35 mouse cellular contexts compared by ENCODE assay signal in genomic region chr19:54099292-54099691, GRCm38 (mm10). TPM values are rescaled to one million over a fixed set of nuclear protein-coding genes. Genes with fewer than 3 reads are reported as not detected.
"Had no signal": no experiment of that assay in that cellular context is flagged by ENCODE, and none has a peak within 500 bp of the region (broad histone marks: within the 10 kb centered on the region; RNA-seq: fewer than 3 reads in every experiment).

No protein-coding gene starts in this region.

- DNase-seq: left cerebral cortex, postnatal 4 days; liver; liver, embryonic 13.5 days; liver, postnatal 0 days; lung, adult 18-20 months; lung, adult 2 months; lung, embryonic 14.5 days; lung, postnatal 10 days; lung, postnatal 14 days; lung, postnatal 36 days; lung, postnatal 4 days; midbrain, embryonic 14.5 days had no signal

- H3K4me1 ChIP-seq: limb, embryonic 12.5 days; limb, embryonic 13.5 days; limb, embryonic 15.5 days; liver, embryonic 12.5 days; liver, embryonic 13.5 days; liver, embryonic 15.5 days; lung, embryonic 15.5 days had no signal

- H3K27ac ChIP-seq: left cerebral cortex, adult 2 months; limb, embryonic 10.5 days; limb, embryonic 12.5 days; limb, embryonic 13.5 days; limb, embryonic 15.5 days; liver, embryonic 12.5 days; liver, embryonic 13.5 days; liver, embryonic 14.5 days; liver, embryonic 15.5 days; lung, embryonic 15.5 days; macrophage; midbrain, embryonic 10.5 days; midbrain, embryonic 12.5 days; midbrain, embryonic 13.5 days; midbrain, embryonic 15.5 days; neural tube, embryonic 12.5 days had no signal

- H3K9ac ChIP-seq: limb, embryonic 12.5 days; limb, embryonic 13.5 days; limb, embryonic 15.5 days; liver, embryonic 12.5 days; liver, embryonic 13.5 days; liver, embryonic 14.5 days; liver, embryonic 15.5 days; liver, postnatal 0 days; lung, embryonic 14.5 days; lung, embryonic 15.5 days; midbrain, embryonic 12.5 days; midbrain, embryonic 13.5 days; midbrain, embryonic 15.5 days; neural tube, embryonic 12.5 days had no signal

- H3K9me3 ChIP-seq: limb, embryonic 10.5 days; limb, embryonic 12.5 days; limb, embryonic 13.5 days; limb, embryonic 15.5 days; liver, embryonic 12.5 days; liver, embryonic 13.5 days; liver, embryonic 15.5 days; lung, embryonic 15.5 days; midbrain, embryonic 10.5 days; midbrain, embryonic 12.5 days; midbrain, embryonic 13.5 days; midbrain, embryonic 15.5 days; neural tube, embryonic 12.5 days had no signal

- H3K36me3 ChIP-seq: limb, embryonic 10.5 days; limb, embryonic 12.5 days; limb, embryonic 13.5 days; limb, embryonic 15.5 days; liver, embryonic 12.5 days; liver, embryonic 13.5 days; liver, embryonic 15.5 days; lung, embryonic 15.5 days; midbrain, embryonic 10.5 days; midbrain, embryonic 12.5 days; midbrain, embryonic 13.5 days; midbrain, embryonic 15.5 days; neural tube, embryonic 12.5 days had no signal

- H3K4me3 ChIP-seq: left cerebral cortex, adult 2 months; limb, embryonic 10.5 days; limb, embryonic 12.5 days; limb, embryonic 13.5 days; limb, embryonic 15.5 days; liver, embryonic 12.5 days; liver, embryonic 13.5 days; liver, embryonic 15.5 days; lung, embryonic 15.5 days; megakaryocyte, embryonic 14.5 days; midbrain, embryonic 10.5 days; midbrain, embryonic 12.5 days; midbrain, embryonic 13.5 days; midbrain, embryonic 15.5 days; myocyte; neural tube, embryonic 12.5 days had no signal

- H3K27me3 ChIP-seq: limb, embryonic 13.5 days; limb, embryonic 15.5 days; lung, embryonic 15.5 days; midbrain, embryonic 12.5 days; midbrain, embryonic 13.5 days; midbrain, embryonic 15.5 days; neural tube, embryonic 12.5 days had no signal

- H3K4me2 ChIP-seq: limb, embryonic 12.5 days; limb, embryonic 13.5 days; limb, embryonic 15.5 days; liver, embryonic 11.5 days; liver, embryonic 12.5 days; liver, embryonic 13.5 days; liver, embryonic 15.5 days; lung, embryonic 14.5 days; lung, embryonic 15.5 days; midbrain, embryonic 12.5 days; midbrain, embryonic 13.5 days; midbrain, embryonic 15.5 days; neural tube, embryonic 12.5 days had no signal

- ATAC-seq: liver, embryonic 12.5 days; liver, postnatal 0 days; lung, postnatal 0 days; midbrain, embryonic 13.5 days; midbrain, embryonic 15.5 days had no signal

RNA-seq across cellular contexts. Expression of gene Adra2a, which starts 55.3 kb away (rescaled TPM):
- total RNA-seq: liver, adult 2 months; megakaryocyte, adult 5-6 weeks; monocyte, adult 5-6 weeks had no signal
- polyA plus RNA-seq: limb, embryonic 10.5 days; limb, embryonic 11.5 days; macrophage had no signal
